Mouse (Mus musculus): Measurements from ENCODE around the gene Rreb1. TPM values are rescaled to one million over a fixed set of nuclear protein-coding genes. Genes with fewer than 3 reads are reported as not detected.

The Rreb1 gene
- polyA plus RNA-seq, 1 experiment from 2014 or later, result 9.0 TPM

DNA sequence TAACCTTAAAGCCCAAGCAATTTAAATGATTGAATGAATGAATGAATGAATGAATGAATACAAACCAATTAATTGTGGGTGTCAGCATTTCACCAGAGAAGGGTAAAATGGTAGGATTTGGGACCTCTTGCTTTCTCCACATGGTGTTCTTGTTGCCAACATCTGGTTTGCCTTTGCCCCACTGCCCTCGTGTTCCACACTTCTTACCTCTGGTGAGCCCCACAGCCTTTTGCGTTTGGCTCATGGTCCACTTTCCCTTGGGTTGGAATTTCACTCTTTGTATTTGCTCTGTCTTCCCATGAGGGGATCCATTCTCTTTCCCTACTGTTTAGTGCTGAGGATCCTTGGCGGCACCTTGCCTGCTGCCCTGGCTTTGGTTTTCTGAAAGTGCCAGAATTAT lies 99.0 kb downstream of the Rreb1 start:
- Histone ChIP-seq H3K27me3 (ENCODE audit: insufficient read depth, low read length) (no peaks in the 10 kb centered on the region), H3K4me1 (replicated peaks; ENCODE audit: insufficient read depth, low read length) (peaks cover 18% of the 10 kb centered on the region; the same call in 1 of the 2 replicates), H3K9ac (ENCODE audit: low read depth, low read length) (no peak overlapping the region), H3K4me3 (replicated peaks; ENCODE audit: low read depth, low read length) (no peak overlapping the region), H3K27ac (no peak overlapping the region), H3K36me3 (ENCODE audit: insufficient read depth, low read length) (no peaks in the 10 kb centered on the region), H3K9me3 (replicated peaks; ENCODE audit: low read length) (no peaks in the 10 kb centered on the region), H3K4me2 (ENCODE audit: low read length) (no peak overlapping the region)
- WGBS, result 81% methylated on average over 3 of the region's 3 CpGs
- no peak for TF ChIP-seq CTCF (IDR thresholded peaks at IDR 0.05; ENCODE audit: low read depth)
- DNase-seq (ENCODE audit: low spot score), result no peak
- ATAC-seq (replicated peaks; ENCODE audit: low FRiP score, low read depth), result no peak

DNA sequence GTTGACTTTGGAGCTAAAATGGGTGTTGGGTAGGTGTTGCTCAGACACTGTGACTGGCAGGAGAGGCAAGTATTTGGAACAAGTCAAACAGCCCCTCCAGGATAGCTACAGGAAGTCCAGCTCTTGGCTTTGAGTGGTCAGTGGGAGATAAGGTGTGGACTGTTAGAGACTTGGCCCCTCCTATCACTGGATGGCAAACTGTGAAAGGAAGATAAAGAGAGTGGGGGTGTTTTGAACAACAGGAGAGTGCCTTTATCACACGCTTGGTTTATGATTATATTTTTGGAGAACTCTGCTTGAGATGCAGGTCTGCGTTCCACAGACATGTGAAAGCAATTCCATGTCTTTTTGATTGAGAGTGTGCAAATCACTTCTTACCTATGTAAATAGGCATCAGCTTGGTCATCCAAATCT lies 100.7 kb downstream of the Rreb1 start:
- Histone ChIP-seq H3K4me3 (replicated peaks; ENCODE audit: low read depth, low read length) (no peak overlapping the region), H3K9me3 (replicated peaks; ENCODE audit: low read length) (no peaks in the 10 kb centered on the region), H3K9ac (ENCODE audit: low read depth, low read length) (no peak overlapping the region), H3K4me1 (replicated peaks; ENCODE audit: insufficient read depth, low read length) (peaks cover 25% of the 10 kb centered on the region; the same call in 1 of the 2 replicates), H3K4me2 (ENCODE audit: low read length) (no peak overlapping the region), H3K27ac (no peak overlapping the region), H3K36me3 (ENCODE audit: insufficient read depth, low read length) (no peaks in the 10 kb centered on the region), H3K27me3 (ENCODE audit: insufficient read depth, low read length) (no peaks in the 10 kb centered on the region)
- ATAC-seq (replicated peaks; ENCODE audit: low FRiP score, low read depth), result no peak
- no peak for TF ChIP-seq CTCF (IDR thresholded peaks at IDR 0.05; ENCODE audit: low read depth)
- 89% methylated on average over 2 of the region's 2 CpGs for WGBS
- no peak for DNase-seq (ENCODE audit: low spot score)

DNA sequence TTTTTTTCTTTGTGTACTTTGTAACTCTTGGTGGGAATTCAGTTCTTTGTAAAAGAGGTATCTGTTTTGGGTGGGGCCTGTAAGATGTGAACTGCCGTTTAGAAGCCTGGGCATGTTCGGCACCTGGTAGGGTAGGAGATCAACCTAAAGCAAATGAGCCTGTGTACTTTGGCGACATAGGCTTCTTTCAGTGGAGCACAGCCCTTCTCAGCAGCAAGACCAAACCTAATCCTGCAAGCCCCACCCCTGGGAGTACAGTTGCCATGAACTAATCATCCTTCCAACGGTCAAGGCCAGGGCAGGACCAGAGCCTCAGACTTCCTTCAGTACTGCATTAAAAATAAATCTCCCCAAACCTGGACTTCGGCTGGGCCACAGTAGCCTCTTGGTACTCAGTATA lies 101.4 kb downstream of the Rreb1 start:
- ATAC-seq (replicated peaks; ENCODE audit: low FRiP score, low read depth) (no peak), DNase-seq (ENCODE audit: low spot score) (no peak)
- Histone ChIP-seq H3K9me3 (replicated peaks; ENCODE audit: low read length) (no peaks in the 10 kb centered on the region), H3K4me2 (ENCODE audit: low read length) (no peak overlapping the region), H3K9ac (ENCODE audit: low read depth, low read length) (no peak overlapping the region), H3K4me1 (replicated peaks; ENCODE audit: insufficient read depth, low read length) (peaks cover 25% of the 10 kb centered on the region; the same call in 1 of the 2 replicates), H3K27ac (0 out of 2 replicates have a peak overlapping the region, but pooled peaks have one; percentile 60), H3K36me3 (ENCODE audit: insufficient read depth, low read length) (no peaks in the 10 kb centered on the region), H3K27me3 (ENCODE audit: insufficient read depth, low read length) (no peaks in the 10 kb centered on the region), H3K4me3 (replicated peaks; ENCODE audit: low read depth, low read length) (no peak overlapping the region)
- WGBS, result 40% methylated on average over 5 of the region's 5 CpGs
- TF ChIP-seq CTCF (IDR thresholded peaks at IDR 0.05; ENCODE audit: low read depth), result no peak

DNA sequence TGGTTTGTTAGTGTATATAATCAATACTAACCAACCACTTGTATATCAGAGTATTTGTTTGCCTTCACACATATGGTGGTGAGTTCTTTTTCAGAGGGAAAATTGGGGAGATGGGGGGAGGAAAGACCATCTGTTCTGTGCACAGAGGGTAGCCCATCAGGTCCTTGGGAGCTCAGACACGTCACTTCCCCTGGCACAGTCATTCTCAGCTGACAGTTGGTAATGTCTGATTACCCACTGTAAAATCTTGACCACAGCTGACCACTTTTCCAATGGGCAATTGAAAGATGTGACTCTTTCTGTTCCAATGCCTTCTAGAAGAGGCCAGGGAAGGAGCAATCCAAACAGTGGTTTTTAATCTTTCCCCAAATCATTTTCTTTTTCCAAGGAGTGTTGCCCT lies 101.8 kb downstream of the Rreb1 start:
- peaks cover 25% of the 10 kb centered on the region; the same call in 1 of the 2 replicates for H3K4me1 ChIP-seq (replicated peaks; ENCODE audit: insufficient read depth, low read length)
- peak overlapping the region; percentile 35; the same call in 1 of the 2 replicates for H3K4me2 ChIP-seq (ENCODE audit: low read length)

DNA sequence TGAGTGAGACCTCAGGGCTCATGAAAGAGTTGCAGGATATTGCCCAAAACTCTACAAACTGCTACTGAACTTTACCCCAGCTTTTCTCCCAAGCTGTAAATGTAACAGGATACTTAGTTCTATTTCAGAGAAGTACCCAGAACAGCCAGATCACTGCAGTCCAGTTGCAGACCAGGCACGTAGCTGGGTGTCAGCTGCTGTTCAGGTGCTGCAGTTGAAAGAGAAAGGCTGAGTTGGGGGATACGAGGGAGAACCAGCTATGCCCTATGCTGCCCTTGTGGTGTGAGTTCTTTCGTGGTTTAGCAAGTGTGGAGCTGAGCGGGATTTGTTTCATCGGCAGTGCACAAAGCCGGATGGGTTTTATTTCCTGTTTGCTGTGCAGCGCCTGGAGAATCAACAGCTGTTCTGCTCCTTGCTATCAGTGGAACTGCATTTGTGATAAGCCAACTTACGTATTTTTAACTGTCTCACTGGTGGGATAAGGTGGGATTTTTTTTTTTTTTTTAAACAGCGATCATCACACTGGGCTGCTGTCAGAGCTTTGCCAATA lies 102.5 kb downstream of the Rreb1 start:
- peaks cover 25% of the 10 kb centered on the region; the same call in 1 of the 2 replicates for H3K4me1 ChIP-seq (replicated peaks; ENCODE audit: insufficient read depth, low read length)
- no peak overlapping the region for H3K9ac ChIP-seq (ENCODE audit: low read depth, low read length)

More for the DNA sequence above, 101.8 kb downstream of the Rreb1 start:
- 30% methylated on average over 1 of the region's 1 CpGs for WGBS
- Histone ChIP-seq H3K36me3 (ENCODE audit: insufficient read depth, low read length) (no peaks in the 10 kb centered on the region), H3K9me3 (replicated peaks; ENCODE audit: low read length) (no peaks in the 10 kb centered on the region), H3K27me3 (ENCODE audit: insufficient read depth, low read length) (no peaks in the 10 kb centered on the region), H3K27ac (peak overlapping the region; percentile 60), H3K9ac (ENCODE audit: low read depth, low read length) (no peak overlapping the region), H3K4me3 (replicated peaks; ENCODE audit: low read depth, low read length) (no peak overlapping the region)
- ATAC-seq (replicated peaks; ENCODE audit: low FRiP score, low read depth) (no peak), DNase-seq (ENCODE audit: low spot score) (no peak)
- TF ChIP-seq CTCF (IDR thresholded peaks at IDR 0.05; ENCODE audit: low read depth), result no peak

DNA sequence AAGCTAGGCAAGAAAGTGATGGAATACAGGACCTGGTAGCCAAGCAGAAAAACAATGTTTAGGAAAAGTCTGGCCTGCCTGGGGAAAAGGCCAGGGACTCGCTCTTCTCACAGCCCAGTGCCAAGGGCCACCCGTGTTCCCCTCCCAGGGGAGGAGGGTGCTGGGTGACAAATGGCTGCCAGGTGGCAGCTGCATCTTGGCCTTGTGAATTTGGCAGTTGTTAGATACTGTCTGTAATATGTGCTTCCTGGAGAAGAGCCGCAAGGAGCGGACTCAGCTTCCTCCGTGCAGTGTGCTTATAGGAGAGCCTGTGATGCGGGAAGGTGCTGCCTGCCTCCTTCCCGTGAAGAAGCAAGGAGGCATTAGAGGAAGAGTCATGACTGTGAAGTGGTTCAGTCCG lies 104.3 kb downstream of the Rreb1 start:
- Histone ChIP-seq H3K36me3 (ENCODE audit: insufficient read depth, low read length) (no peaks in the 10 kb centered on the region), H3K4me2 (ENCODE audit: low read length) (no peak overlapping the region), H3K4me1 (replicated peaks; ENCODE audit: insufficient read depth, low read length) (peaks cover 25% of the 10 kb centered on the region; the same call in 1 of the 2 replicates), H3K27me3 (ENCODE audit: insufficient read depth, low read length) (no peaks in the 10 kb centered on the region), H3K9ac (ENCODE audit: low read depth, low read length) (no peak overlapping the region), H3K27ac (peak overlapping the region; percentile 36; the same call in 1 of the 2 replicates), H3K9me3 (replicated peaks; ENCODE audit: low read length) (no peaks in the 10 kb centered on the region), H3K4me3 (replicated peaks; ENCODE audit: low read depth, low read length) (no peak overlapping the region)
- no peak for ATAC-seq (replicated peaks; ENCODE audit: low FRiP score, low read depth)
- WGBS, result 67% methylated on average over 8 of the region's 8 CpGs
- no peak for TF ChIP-seq CTCF (IDR thresholded peaks at IDR 0.05; ENCODE audit: low read depth)
- DNase-seq (ENCODE audit: low spot score), result no peak

More for the DNA sequence above, 102.5 kb downstream of the Rreb1 start:
- Histone ChIP-seq H3K27me3 (ENCODE audit: insufficient read depth, low read length) (no peaks in the 10 kb centered on the region), H3K9me3 (replicated peaks; ENCODE audit: low read length) (no peaks in the 10 kb centered on the region), H3K36me3 (ENCODE audit: insufficient read depth, low read length) (no peaks in the 10 kb centered on the region), H3K4me3 (replicated peaks; ENCODE audit: low read depth, low read length) (no peak overlapping the region), H3K4me2 (ENCODE audit: low read length) (peak overlapping the region; percentile 35), H3K27ac (peak overlapping the region; percentile 60)
- no peak for ATAC-seq (replicated peaks; ENCODE audit: low FRiP score, low read depth)
- WGBS, result 29% methylated on average over 9 of the region's 9 CpGs
- no peak for TF ChIP-seq CTCF (IDR thresholded peaks at IDR 0.05; ENCODE audit: low read depth)
- DNase-seq (ENCODE audit: low spot score), result peak; percentile 56
